Mouse (Mus musculus) kidney, adult 18-20 months (tissue): ENCODE data around the gene Bach2.
A peak's percentile ranks its signal among the peaks of the same experiment; 100 is the strongest.

Experiments
- DNase-seq: peaks from one replicate; pipeline ENCODE4 v3.0.0; 2021

The Bach2 gene

DNA sequence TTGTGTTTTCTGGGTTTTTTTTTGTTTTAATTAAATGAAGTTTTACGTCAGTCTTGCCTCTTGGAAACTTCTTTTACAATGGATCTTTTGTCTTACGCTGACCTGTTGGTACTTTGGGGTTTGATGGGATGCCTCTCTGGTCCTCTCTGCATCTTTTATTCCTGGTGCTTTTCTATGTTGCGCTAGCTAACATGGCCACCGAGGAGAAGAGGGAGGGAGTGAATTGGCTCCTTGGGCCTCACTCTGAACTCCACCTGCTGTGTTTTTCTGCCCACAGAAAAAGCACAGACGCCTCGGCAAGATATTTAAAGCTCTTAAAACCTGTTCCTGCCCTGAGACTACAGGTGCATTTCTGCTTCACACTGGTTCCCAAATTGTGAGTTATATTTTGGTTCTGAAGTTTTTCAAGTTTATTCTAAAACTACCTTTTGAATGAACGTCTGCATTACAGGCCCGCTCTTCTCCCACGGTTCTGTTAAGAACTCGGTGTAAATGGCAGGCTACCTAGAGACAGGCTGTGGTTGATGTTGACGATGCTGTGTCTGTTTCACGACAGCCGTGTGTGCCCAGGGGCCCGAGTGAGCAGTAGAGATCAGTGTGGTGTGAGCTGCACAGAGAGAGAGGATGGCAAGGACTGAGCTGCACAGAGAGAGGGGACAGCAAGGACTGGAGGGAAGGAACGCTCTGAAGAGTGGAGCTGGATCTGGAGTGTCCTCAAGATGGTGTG lies 13.5 kb downstream of the Bach2 start:
- DNase-seq, result no peak

DNA sequence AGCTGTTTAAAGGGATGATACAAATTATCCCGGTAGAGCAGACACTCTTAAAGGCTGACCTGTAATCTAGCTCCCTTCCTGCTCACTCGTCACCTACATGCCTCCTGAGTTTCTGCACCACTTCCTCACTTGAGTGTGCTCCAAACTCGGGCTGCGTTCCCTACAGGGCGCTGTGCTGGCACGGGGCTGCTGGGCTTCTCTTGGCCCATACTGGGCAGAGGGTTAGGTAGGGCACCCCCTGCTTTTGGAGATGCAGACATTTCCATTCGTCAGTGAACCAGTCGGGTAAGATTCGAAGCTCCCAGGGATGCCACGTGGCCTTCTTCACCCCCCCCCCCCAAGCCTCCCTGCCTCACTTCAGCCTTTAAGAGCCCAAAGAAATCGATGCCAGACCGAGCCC lies 19.1 kb downstream of the Bach2 start:
- DNase-seq, result no peak

DNA sequence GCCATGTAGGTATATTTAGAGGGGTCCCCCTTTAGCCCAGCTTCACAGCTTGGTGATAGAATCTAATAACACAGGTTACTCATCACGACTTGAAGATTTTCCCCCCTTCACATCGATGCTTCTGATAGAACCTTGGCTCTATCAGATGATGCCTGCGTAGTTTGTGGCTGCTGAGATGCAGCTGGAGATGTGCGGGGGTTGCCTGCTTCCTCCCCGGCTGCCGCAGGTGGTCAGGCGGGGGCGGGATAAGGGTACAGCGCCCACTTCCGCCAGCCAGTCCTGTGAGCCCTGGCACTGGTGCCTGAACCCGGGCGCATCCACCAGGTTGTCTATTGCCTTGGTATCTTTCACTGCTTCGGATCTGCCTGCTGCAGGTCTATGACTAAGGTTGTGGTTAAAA lies 19.5 kb downstream of the Bach2 start:
- no peak for DNase-seq

DNA sequence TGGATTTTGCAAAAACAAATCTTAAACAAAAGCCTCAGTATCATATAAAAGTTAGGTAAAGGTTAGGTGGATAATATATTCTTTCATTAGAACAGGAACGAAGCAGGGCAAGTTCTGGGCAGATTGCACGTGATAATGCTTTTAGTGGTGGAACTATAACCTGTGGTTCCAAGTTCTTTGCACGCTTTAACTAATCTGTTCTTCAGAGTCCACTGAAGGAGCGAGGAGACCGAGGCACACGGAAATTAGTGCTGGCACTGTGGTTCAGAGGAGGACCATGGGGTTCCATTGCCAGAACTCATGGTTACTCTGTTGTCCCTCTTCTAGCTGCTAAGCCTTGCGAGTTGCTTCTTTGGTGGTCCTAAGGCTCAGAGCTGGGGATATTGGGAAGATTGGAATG lies 20.0 kb downstream of the Bach2 start:
- DNase-seq, result no peak

DNA sequence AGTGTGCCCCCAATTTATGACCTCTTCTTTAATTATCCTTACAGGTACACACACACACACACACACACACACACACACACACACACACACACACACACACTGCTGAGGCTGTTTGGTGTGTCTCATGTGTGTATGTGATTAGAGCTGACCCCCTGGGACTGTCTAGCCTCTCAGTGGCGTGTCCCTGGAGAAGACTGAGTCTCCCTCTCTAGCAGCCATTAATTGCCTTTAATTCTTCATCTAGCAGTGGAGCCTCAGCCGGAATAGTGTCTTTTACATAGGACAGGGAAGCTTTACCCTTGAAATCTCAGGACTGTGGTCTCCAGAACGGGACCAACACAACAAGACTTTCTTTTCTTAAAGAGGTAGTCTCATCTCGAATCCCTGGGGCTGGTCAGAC lies 22.3 kb downstream of the Bach2 start:
- no peak for DNase-seq

DNA sequence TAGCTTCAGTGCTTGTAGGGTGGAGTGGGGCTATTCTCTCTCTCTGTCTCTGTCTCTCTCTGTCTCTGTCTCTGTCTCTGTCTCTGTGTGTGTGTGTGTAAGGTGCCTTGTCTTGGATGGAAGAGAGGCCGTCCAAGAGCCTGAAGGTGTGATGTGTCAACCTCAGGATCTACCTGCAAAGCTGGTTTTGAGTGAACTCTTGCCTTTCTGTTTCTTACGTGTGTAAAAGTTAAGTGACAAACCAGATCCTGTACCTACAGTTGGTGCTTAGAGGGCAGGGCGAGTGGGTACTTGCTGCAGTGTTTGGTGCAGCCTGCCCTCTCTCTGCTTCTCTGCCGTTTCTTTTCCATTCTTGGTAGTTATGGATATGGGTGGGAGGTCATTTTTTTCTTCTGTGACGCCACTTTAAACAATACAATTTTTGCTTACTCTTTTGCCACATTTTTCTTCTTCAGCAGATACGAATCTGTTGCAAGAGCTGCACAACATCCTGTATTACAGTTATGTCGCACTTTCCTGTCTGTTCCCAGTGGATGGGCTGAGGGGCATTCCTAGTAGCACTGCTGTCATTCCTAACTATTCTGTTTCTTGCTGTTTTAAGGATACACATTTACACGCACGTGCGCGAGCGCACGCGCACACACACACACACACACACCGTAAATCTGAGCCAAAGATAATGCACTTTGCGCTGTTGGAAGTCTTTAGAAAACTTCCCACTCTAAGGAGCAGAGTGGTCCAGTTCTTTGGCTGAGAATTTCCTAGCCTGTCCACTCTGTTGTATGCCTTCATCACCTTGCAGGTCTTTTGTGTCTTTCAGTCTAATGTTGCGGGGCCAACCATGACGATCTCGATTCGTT lies 24.5 kb downstream of the Bach2 start:
- DNase-seq, result no peak

DNA sequence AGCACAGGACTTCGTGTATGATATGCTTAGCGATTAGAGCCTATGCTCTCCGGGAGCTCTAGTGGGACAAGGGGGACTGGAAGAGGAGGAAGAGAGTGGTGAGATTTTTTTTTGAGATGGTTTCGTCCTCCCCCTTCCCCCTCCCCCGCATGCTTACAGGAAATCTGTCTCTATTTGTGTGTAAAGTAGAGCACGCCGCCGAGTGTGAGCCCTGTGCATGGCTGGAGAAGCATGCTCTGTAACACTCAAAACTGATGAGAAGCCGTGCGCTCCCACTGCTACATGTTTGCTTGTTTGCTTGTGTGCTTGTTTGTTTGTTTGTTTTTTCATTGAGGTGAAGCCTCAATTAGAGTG lies 25.1 kb downstream of the Bach2 start:
- DNase-seq, result no peak

DNA sequence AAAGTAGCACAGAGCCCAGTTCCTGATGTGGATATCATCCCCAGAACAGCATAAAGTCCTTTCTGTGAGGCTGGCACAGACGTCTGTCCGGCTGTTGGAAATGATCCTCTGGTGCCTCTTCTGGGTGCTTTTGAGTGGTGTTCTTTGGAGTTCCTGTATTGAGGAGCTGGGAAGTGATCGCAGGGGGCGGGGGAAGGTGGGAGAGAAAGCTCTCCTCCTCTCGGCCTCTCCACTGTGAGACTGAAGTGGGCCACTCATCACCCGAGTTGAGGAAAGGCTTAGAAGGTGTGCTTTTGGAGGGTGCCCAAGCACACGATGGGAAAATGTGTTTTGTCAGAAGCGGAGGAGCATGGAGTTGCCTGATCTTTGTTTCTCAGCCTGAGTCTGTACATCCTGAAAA lies 26.3 kb downstream of the Bach2 start:
- DNase-seq, result no peak

DNA sequence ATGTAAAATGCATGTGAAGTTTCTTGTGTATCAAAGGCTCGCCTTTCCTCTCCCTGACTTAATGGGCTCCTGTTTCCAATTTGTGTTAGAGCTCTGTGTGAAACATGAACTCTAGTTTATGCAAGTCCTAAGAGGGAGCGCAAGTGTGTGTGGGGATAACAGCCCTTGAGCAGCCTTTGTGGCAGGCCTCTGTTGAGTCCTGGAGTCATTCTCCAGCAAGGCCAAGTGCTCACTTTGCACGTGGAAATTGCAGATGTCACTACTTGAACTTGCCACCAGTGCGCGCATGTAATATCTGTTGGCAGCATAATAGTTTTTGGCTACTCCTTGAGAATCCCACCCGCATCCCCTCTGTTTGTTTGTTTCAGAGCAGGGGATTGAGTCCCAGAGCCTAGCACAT lies 28.1 kb downstream of the Bach2 start:
- no peak for DNase-seq

DNA sequence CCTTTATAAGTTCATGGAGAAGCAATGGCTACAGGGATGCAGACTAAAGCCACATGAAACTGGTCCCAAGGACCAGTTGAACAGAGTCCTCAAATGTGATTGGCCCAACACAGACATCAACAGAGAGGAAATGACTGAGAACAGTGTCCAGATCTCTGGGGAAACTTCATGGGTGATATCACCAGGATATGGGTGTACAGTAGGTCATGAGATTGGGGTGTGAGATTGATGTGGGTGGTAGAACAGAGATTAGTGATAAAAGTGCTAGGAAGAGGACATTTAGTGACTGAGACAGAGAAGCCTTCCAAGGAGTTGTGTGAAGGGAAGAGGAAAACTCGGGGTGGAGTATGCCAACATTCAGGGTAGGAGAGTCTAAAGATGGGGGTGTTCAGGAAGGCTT lies 29.4 kb downstream of the Bach2 start:
- DNase-seq, result no peak

DNA sequence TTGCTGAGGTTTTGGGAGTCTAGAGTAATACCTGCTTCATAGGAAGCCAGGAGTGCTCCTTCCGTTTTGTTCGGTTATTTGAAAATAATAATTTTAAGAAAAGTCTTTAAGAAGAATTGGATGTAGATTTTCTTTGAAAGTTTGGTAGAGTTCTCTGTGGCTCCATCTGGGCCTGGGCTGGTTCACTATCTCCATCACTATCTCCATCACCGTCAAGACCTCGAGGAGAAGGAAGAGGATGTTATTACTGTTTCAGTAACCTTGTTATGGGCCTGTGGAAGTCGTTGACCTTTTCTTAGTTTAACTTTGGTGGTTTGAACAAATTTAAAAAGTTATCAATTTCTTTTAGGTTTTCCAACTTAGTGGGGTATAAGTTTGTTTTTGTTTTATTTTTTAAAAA lies 33.8 kb downstream of the Bach2 start:
- no peak for DNase-seq

DNA sequence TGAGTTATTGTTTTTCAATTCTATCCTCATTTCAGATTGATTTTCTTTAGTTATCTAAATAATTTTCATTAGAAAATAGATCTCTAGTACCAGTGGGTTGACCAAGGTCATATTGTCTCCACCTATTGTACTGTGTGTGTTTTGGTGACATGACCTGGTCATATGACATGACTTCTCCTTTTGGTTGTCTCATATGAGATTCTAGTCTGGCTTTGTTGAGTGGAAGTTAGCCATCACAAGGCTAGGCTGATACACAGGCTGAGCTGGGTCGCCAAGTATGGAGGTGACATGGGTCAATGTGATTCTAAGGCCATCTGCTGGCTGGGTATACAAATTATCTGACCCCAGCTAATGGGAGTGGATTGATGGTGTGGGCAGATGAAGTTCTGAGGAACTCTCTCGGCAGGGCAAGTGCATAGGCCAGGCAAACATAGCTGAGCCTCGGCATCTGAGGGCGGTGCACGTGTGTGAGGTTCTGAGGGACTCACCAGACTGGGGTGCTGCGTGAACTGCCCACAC lies 36.2 kb downstream of the Bach2 start:
- DNase-seq, result no peak

DNA sequence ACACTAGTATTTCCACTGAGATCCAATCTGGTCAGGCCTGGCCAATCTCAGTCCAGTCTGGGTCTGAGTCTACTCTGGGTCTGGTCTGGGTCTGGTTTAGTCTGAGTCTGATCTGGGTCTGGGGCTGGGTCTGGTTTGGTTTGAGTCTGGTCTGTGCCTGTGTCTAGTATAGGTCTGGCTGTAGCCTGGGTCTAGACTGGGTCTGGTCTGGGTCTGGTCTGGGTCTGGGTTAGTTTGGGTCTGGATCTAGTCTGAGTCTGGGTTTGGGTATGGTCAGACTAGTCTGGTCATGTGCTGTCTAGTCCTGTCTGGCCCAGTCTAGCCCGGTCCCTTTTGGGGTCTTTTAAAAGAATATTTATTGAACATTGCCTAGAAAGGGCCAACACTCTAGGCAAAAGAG lies 41.2 kb downstream of the Bach2 start:
- no peak for DNase-seq

DNA sequence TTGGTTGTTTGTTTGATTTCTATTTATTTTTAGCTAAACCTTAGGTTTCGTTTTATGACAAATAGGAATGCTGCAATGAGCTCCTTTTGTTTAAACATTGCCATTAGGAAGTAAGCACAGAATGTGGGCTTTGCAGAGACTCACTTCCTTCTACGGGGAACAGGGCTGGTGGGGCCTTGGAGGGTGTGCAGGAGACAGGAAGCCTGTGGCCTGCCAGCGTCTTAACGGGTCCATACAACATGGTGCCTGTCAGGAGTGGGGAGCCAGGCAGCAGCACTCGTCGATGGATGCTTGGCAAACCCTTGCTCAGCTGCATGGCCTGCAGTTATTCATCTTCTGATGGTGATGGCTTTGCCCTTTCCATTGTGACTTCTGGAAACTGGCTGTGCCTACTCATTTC lies 41.8 kb downstream of the Bach2 start:
- no peak for DNase-seq

DNA sequence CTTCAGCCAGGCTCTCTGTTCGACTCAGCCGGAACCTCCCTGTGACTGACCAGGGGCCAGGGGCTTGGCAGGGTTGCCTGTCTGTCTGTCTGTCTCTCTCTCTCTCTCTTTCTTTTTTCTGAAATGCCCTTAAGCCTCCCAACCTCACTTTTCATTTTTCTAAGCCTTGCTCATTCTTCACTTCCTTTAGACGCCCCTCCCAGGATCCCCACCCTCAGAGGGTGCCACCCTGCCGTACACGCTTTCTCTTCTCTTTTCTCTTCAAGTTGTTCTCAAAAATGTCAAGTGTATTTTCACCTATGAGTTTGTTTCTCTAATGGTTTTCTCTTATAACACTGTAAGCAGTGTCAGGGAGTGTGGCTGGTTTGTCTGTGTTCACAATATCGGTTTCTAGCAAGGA lies 42.7 kb downstream of the Bach2 start:
- no peak for DNase-seq

DNA sequence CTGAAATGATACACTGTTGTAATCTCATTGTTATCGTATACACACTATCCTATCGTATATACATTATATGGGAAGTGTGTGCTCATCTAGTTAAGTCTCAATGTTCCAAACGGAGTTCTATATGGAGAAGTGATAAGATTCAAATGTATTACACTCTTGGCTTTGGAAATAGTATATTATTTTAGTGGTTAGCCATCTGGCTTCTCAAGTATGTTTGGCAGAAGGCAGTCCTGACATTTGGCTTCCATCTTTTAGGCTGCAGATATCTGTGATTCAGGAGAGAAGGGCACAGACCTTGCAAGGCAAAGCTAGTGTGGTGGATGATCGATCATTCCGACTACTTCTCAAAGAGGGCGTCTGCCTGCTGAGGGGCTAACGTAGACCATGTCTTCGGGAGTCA lies 47.8 kb downstream of the Bach2 start:
- DNase-seq, result no peak

DNA sequence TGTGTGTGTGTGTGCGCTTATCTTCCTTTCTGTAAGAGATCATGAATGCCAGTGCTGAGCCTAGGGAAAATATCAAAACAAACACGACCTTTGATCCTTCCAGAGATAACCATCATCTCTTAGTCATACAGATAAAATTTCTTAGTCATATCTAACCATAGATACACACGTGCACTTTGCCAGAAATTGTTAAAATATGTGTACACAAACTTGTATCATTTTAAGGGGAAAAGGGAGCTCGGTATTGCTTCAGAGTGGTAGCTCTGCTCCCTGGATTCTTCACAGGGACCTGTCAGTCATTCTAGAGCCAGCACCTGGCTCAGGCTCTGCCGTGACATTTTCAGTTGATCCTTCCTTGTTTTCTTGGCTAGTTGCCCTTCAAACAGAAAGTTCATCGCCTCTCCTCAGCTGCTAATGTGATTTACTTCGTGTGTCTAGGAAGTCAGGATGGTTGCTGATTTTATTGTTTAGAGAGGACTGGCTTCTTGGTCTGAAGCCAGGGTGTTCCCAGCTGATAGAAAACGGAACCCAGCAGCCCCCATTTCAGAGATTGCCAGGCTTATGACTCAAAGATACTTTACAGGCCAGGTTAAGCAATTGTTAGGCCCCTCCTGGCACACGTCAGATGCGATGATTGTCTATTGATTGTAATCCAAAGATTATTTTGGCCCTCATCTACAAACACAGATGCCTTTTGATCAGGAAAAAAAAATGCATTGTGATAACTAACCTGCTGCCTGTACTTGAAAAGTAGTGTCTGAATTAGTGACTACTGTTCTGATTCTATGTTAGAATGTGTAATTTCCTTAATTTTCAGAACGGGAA lies 49.6 kb downstream of the Bach2 start:
- DNase-seq, result peak; percentile 48

DNA sequence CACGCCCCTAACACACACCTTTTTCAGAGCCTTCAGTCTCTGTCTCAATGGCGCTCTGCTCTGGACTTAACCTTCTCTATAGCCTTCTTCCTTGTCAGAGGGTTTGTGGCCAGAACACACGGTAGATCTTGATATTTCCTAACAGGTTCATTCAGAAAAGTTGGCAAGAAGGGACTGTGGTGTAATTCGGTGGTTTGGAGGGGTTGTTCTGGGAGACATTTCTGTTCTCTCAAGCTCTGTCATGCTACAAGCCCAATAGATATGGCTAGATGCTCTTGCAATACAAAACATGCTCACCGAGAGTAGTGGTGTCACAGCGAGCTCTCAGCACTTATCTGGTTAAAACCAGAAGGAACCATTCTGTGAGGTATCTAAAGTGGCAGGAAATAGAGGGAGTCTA lies 51.2 kb downstream of the Bach2 start:
- DNase-seq, result no peak

DNA sequence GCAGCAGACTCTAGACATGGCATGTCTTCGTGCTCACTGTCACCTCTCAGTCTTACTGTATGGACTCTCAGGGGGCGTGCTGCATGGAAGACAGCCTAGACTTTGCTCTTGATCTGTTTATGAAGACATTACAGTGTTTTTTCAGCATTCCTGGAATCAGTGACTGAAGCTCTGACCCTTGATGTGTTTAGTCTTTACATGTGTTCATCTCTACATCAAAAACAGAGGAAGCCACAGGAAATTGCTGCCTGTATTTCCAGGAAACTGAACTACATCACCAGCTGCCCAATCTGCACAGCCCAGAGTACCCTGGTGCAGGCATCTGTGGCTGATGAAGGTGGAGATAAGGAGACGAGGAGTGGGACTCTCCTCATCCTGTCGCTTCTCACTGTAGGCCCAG lies 52.8 kb downstream of the Bach2 start:
- no peak for DNase-seq

DNA sequence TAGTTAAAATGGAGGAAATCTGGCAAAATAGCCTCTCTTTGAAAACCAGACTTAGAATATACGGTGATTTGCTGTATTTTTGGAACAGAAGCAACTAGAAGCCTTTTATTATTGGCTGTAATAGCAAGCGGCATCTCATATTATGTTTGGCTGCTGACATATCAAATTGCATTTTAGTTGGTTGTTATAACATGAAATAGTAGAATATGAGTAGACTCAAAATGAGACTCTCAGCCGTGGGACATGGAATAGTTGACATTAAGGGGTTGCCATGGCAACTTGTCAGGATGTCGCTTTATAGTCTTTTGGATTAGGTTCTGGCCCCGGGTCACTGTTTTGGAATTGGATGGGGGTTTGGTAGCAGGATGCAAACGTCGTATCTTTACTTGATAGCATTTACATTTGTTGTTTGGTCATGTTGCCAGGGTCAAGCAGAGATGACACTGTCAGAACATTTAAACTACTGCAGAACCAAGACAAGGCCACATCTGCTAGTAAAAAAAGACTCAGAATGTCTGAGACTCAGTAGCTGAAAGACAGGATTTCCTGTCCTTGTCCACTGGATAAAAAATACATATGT lies 55.2 kb downstream of the Bach2 start:
- DNase-seq, result no peak

DNA sequence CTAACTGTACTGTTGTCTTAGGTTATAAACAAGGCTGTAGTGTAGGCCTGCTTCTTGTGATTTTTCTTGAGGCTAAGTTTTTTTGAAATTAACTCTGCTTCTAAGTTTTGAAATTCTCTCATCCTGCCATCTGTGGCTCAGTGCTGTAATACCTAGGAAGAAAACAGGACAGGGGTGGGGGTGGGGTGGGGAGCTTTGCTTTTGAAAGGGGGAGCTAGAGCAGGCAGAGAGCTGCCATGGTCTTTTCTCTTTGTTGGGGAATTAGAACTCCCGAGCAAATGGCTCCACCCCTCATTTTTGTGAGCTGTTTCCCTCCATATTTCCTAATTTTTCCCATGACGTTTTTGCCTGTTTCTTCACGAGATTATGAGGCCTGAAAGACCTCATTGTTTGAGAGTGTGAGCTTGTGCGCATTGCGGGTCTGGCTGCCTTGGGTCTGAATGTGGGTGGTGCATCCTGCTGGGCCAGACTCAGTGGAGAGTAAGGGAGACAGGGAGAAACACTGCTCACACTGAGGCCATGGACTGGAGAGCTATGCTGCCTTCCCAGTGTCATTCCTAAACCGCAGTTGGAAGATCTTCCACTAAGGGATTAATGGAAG lies 58.6 kb downstream of the Bach2 start:
- DNase-seq, result no peak

DNA sequence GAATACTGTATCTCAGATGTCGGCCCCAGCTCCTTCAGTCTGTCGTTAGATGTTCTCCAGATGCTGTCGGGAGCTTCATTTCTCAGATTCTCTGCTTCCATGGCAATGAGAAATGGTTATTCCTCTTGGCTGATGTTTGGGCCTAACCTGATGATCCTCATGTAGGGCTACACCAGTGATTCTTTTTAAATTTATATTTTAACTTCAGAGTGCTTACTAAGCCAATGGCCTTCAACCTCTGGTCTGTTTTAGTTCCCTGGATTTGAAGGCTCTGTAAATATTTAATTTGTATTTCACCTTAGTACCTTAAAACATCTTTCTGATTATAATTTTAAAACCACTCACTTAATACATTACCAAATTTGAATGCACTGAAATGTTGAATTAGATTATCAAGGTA lies 60.6 kb downstream of the Bach2 start:
- no peak for DNase-seq

DNA sequence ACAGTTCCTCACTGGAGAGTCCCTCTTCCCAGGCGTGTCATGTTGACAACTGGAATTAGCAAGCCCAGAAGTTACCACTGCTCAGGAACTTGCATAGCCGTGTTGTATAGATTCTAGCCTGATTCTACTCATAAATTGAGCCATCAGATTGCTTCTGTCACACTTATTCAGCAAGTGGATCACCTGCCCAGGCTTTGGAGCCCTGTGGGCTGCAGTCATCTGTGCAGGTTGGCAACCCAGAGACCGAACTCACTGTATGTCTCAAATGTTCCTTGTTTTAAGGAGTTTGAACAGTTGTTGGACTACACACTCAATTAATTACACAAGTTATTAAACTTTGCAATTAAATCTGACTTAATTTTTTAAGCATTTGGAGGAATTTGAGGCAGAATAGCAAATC lies 61.4 kb downstream of the Bach2 start:
- DNase-seq, result no peak
